Mouse (Mus musculus) CD4-positive, CD25-positive, alpha-beta regulatory T cell, adult 4 months (primary cell): ENCODE measurements around the gene F5. TPM values are rescaled to one million over a fixed set of nuclear protein-coding genes. Genes with fewer than 3 reads are reported as not detected.

Experiments
- ATAC-seq: one replicate; pipeline ENCODE4 v1.8.0; 2017
- polyA plus RNA-seq, 2 experiments: library from polyadenylated mRNA; unstranded; fragments of 100-300 nt; shearing (Covaris generic); gene quantifications; one replicate each; pipeline ENCODE4 v1.2.1; 2017

The F5 gene
- polyA plus RNA-seq, 2 experiments from 2014 or later = 0.04 TPM; not detected in 1

GRCm38 (mm10) chr1:164235078-164235477, 83.4 kb downstream of the F5 start:
- no peak for ATAC-seq

- no peak for ATAC-seq
Observed at GRCm38 (mm10) chr1:164236078-164236477, 84.4 kb downstream of the F5 start.

- ATAC-seq = no peak
Observed at GRCm38 (mm10) chr1:164241494-164241893, 89.9 kb downstream of the F5 start.

- ATAC-seq = no peak
Observed at GRCm38 (mm10) chr1:164242809-164243208, 91.2 kb downstream of the F5 start.

GRCm38 (mm10) chr1:164247442-164247841, 95.8 kb downstream of the F5 start:
- no peak for ATAC-seq

- ATAC-seq = no peak
Observed at GRCm38 (mm10) chr1:164247971-164248370, 96.3 kb downstream of the F5 start.

- peak; percentile 92 for ATAC-seq
Observed at GRCm38 (mm10) chr1:164248465-164249331, 97.1 kb downstream of the F5 start, which contains the start of gene Slc19a2. TSS of gene Slc19a2 (plus strand) at chr1:164249046.

- peak; percentile 16 for ATAC-seq
Observed at GRCm38 (mm10) chr1:164249332-164249711, 97.7 kb downstream of the F5 start.

GRCm38 (mm10) chr1:164250391-164251150, 98.9 kb downstream of the F5 start:
- no peak for ATAC-seq

- ATAC-seq = no peak
Observed at GRCm38 (mm10) chr1:164251438-164251837, 99.8 kb downstream of the F5 start.

GRCm38 (mm10) chr1:164252551-164252950, 100.9 kb downstream of the F5 start:
- ATAC-seq = no peak

- ATAC-seq = no peak
Observed at GRCm38 (mm10) chr1:164254836-164255235, 103.2 kb downstream of the F5 start.

- no peak for ATAC-seq
Observed at GRCm38 (mm10) chr1:164260171-164261028, 108.8 kb downstream of the F5 start.

- no peak for ATAC-seq
Observed at GRCm38 (mm10) chr1:164261553-164261952, 109.9 kb downstream of the F5 start.

Other genes with a start within 250 kb of the F5 start
- 10 to 100 TPM; 22.1 to 22.4 TPM for gene Scyl3, start 222.7 kb upstream of the F5 start, polyA plus RNA-seq
- 1 to 10 TPM; 3.8 to 5.9 TPM for gene BC055324, start 157.0 kb upstream of the F5 start, polyA plus RNA-seq
- gene Mettl18, start 156.9 kb upstream of the F5 start, polyA plus RNA-seq = 10 to 100 TPM; 22.9 to 25.2 TPM
- under 1 TPM in 1 of 2 experiments, not detected in 1; 0.22 TPM for gene Sele, start 103.6 kb upstream of the F5 start, polyA plus RNA-seq
- 100 to 1,000 TPM; 554 to 560 TPM for gene Sell, start 89.9 kb upstream of the F5 start, polyA plus RNA-seq
- gene Selp, start 36.6 kb upstream of the F5 start, polyA plus RNA-seq = 1 to 10 TPM; 3.8 to 4.1 TPM
- 1 to 10 TPM in 1 of 2 experiments, under 1 TPM in 1; 0.76 to 1.6 TPM for gene Slc19a2, start 97.2 kb downstream of the F5 start, polyA plus RNA-seq
- 1 to 10 TPM; 6.8 to 8.8 TPM for gene Ccdc181, start 123.7 kb downstream of the F5 start, polyA plus RNA-seq
- gene Nme7, start 152.3 kb downstream of the F5 start, polyA plus RNA-seq = 10 to 100 TPM; 15.4 to 20.4 TPM
- 10 to 100 TPM; 25.1 to 27.2 TPM for gene Blzf1, start 155.7 kb downstream of the F5 start, polyA plus RNA-seq